ENCODE assay signal across 21 mouse cellular contexts in the genomic region with DNA sequence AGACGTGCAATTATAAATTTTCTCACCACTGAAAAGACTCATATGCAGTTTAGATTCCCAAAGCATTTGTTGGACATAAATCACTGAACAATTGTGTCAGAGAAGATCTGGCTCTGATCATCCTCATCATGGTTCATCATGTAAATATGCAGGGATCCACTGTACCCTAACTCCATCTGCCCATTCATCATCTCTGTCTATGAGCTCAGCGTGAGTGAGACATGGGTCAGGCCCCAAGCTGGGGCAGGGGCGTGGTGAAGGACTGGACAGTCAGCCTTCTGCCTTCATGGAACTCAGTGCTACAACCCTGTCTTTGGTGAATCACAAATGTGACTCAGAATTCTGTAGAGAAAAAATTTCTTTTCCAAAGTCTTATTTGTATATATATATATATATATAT. TPM values are rescaled to one million over a fixed set of nuclear protein-coding genes. Genes with fewer than 3 reads are reported as not detected.
DNase-seq lines count a peak whose midpoint lies in the region; ATAC-seq and TF ChIP-seq lines count a peak whose summit lies in the region.
"Had no signal": no experiment of that assay in that cellular context is flagged by ENCODE, and none has a peak within 500 bp of the region (broad histone marks: within the 10 kb centered on the region; RNA-seq: fewer than 3 reads in every experiment).

No protein-coding gene starts in this region.

- no peaks in the 10 kb centered on the region for H3K9me3 ChIP-seq in liver, embryonic 12.5 days (replicated peaks)
- H3K9me3 ChIP-seq: embryonic facial prominence, embryonic 10.5 days; embryonic facial prominence, embryonic 12.5 days; forebrain, embryonic 13.5 days; forebrain, embryonic 15.5 days had no signal

- no peak overlapping the region for H3K4me2 ChIP-seq in liver, embryonic 12.5 days
- H3K4me2 ChIP-seq: embryonic facial prominence, embryonic 12.5 days; forebrain, embryonic 13.5 days; forebrain, embryonic 15.5 days had no signal

- no peak overlapping the region for H3K9ac ChIP-seq in liver, embryonic 12.5 days
- H3K9ac ChIP-seq: embryonic facial prominence, embryonic 12.5 days; forebrain, embryonic 13.5 days; forebrain, embryonic 15.5 days; forebrain, postnatal 0 days had no signal

- no peak overlapping the region for H3K4me3 ChIP-seq in liver, embryonic 12.5 days
- H3K4me3 ChIP-seq: embryonic facial prominence, embryonic 10.5 days; embryonic facial prominence, embryonic 12.5 days; forebrain, embryonic 13.5 days; forebrain, embryonic 15.5 days had no signal

- no peaks in the 10 kb centered on the region for H3K27me3 ChIP-seq in Patski
- no peaks in the 10 kb centered on the region for H3K27me3 ChIP-seq in liver, embryonic 12.5 days (replicated peaks)
- H3K27me3 ChIP-seq: embryonic facial prominence, embryonic 12.5 days; forebrain, embryonic 13.5 days; forebrain, embryonic 15.5 days had no signal

- no peak for TF ChIP-seq CTCF in Patski (IDR thresholded peaks at IDR 0.05)

- POLR2A ChIA-PET in Patski (lab: Charles Lee) = no interaction called here

- ATAC-seq in Patski = no peak
- no peak for ATAC-seq in liver, embryonic 12.5 days
- ATAC-seq: CD4-positive, CD25-positive, alpha-beta regulatory T cell, adult 4 months; forebrain, embryonic 13.5 days; forebrain, embryonic 15.5 days; forebrain, postnatal 0 days had no signal

- peak; percentile 80 for DNase-seq in 3T3-L1 (ENCODE audit: low read depth, low spot score)
- peak; percentile 31 for DNase-seq in Muller cell, postnatal 12 days (ENCODE audit: inconsistent ontology term)
- peak; percentile 53 for DNase-seq in Patski (ENCODE audit: low read depth, low spot score)
- no peak for DNase-seq in urinary bladder, postnatal 10 days (ENCODE audit: low spot score)
- DNase-seq: adrenal gland, adult 2 months; adrenal gland, postnatal 10 days; adrenal gland, postnatal 25 days; B cell, adult 2 months; cerebellum, adult 11 months; cerebellum, adult 18-20 months; cerebellum, adult 8-10 months; cerebellum, adult 9-11 months; cerebellum, postnatal 25 days; forebrain, postnatal 0 days had no signal

- no peaks in the 10 kb centered on the region for H3K4me1 ChIP-seq in liver, embryonic 12.5 days
- H3K4me1 ChIP-seq: embryonic facial prominence, embryonic 10.5 days; forebrain, embryonic 13.5 days; forebrain, embryonic 15.5 days had no signal

- H3K27ac ChIP-seq in liver, embryonic 12.5 days = no peak overlapping the region
- H3K27ac ChIP-seq: embryonic facial prominence, embryonic 10.5 days; embryonic facial prominence, embryonic 12.5 days; forebrain, embryonic 13.5 days; forebrain, embryonic 15.5 days had no signal

- in situ Hi-C loops in Patski (cut with MboI; ENCODE audit: low pct_unique_long_range_greater_than_20kb) = no loop called here

- WGBS in liver, embryonic 12.5 days (ENCODE audit: insufficient replicate concordance) = 58% methylated on average over 3 of the region's 3 CpGs

- no peaks in the 10 kb centered on the region for H3K36me3 ChIP-seq in liver, embryonic 12.5 days
- H3K36me3 ChIP-seq: embryonic facial prominence, embryonic 10.5 days; embryonic facial prominence, embryonic 12.5 days; forebrain, embryonic 15.5 days; G1E had no signal

- CTCF ChIA-PET in Patski (lab: Charles Lee) = interaction anchor here (2.0 kb wide), 1 partner anchor 13 kb away, joined by 6 read pairs; no protein-coding TSS in a partner anchor

RNA-seq across cellular contexts. Expression of gene Irx1, which starts 53.2 kb away (rescaled TPM):
- 58.2 TPM for polyA plus RNA-seq in Patski (2021)
- polyA plus RNA-seq in liver, embryonic 12.5 days (2016; fragmentation: Nextera tagmentation; extraction: Ambion mirVana) = 0.12 TPM in 1 of 2 replicates, not detected in the other
- polyA plus RNA-seq: CD4-positive, CD25-positive, alpha-beta regulatory T cell, adult 4 months; G1E had no signal

Comparison
In these comparisons a context has a peak if more than half of its experiments do, and no peak if none do; other contexts are left out.
1. RNA of gene Irx1, which starts 53.2 kb away (polyA plus RNA-seq): 58.2 TPM in Patski (single experiment); 0.12 TPM in liver, embryonic 12.5 days; every median in the first group is over 10 times any median in the second.